Mouse (Mus musculus) frontal cortex, postnatal 14 days (tissue): ENCODE data around the gene Fbh1.
"Not testable (repeated sequence)": the region's sequence is repeated elsewhere in the genome, so short reads cannot be mapped to it uniquely, and the experiment has no call there.

ENCODE experiments used
- DNase-seq, 2 experiments: peaks; one replicate each; pipeline ENCODE4 v3.0.0; 2022; ENCODE audit warnings: low spot score in 2 of 2

Gene Fbh1

DNA sequence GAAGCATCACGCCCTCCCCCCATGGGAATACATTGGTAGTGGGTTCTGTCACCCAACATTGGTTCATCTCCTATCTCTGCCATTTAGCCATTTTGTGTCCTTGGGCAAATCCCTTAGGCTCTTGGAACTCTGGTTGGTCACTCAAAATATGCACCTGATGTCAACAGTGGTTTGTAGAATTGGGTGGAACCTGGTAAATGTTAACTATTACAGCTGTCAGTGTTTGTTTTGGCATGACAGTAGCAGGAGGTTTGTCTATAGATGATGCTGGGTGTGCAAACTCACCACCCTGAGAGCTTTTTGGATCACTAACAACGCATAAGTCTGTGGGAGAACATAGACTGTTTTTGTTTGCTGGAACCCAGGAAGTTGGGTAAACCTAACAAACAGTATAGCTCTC, 58.8 kb downstream of the Fbh1 start:
- no peak for DNase-seq

DNA sequence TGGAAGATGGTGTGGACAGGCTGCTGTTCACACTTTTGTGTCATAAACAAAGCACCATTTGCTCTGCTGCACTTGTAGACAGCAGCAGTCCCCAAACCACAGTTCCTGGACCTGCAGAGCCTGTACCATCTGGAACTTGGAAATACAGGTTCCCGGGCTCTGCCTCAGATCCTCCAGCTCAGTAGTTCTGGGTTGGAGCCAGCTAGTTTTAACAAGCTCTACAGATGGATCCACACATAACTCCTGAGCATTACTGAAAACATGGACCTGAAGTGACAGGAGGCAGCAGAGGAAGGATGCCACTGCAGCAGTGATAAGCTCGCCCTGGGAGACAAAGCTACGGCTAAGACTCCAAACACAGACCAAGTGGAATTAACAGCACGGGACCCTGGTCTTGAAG, 62.8 kb downstream of the Fbh1 start:
- no peak for DNase-seq

DNA sequence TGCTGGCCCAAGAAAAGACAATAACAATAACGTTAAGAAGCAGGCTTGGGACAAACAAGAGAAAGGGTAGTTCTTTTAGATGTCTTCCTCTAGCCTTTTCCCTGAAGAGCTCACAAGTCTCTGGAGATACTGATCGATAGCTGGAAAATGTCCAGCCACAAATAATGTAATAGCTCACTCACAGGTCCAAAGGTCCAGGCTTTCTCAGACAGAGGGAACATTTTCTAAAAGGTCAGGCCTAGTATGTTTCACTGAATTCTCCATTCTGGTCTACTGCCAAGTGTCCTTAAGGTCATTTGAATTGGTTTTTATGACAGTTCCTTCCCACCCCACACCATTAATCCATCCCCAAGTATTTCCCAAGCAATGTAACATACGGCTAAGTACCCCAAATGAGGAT, 64.4 kb downstream of the Fbh1 start:
- no peak for DNase-seq

DNA sequence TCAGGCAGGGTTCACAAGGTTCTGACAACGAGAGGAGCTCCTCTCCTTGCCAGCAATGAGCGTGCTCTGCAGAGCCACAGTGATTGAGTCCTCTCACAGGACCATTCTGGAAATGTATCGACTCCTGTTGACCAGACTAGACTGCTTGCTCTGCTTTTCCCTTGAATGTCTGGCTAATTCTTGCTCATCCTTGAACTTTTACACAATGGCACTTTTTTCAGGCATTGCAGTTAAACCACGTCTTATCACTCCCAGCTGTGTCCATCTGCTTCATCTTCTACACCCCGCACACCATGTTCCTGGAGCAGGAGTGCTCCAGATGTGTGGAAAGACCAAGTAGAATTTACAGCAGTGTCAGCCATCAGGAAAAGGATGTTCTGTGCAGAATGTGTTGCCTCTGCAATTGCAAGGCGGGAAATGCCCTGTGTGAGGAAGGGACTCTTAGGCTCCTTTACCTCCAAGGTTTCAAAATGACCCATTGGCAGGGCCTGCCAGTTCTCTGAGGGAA, 64.8 kb downstream of the Fbh1 start:
- no peak for DNase-seq

DNA sequence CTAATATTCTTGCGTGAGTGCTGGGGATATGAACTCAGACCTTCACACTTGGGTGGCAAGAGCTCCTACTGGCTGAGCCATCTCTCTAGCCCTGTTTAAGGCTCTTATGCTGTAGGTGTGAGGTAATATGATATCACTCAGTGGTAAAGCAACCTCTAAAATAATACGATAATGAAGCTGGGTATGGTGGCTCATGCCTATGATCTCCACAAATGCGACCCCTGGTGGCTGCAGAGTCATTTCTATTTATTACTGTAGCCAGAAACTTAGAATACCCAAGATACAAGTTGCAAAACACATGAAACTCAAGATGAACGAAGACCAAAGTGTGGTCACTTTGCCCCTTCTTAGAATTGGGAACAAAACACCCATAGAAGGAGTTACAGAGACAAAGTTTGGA, 67.3 kb downstream of the Fbh1 start:
- not testable (repeated sequence) for DNase-seq

DNA sequence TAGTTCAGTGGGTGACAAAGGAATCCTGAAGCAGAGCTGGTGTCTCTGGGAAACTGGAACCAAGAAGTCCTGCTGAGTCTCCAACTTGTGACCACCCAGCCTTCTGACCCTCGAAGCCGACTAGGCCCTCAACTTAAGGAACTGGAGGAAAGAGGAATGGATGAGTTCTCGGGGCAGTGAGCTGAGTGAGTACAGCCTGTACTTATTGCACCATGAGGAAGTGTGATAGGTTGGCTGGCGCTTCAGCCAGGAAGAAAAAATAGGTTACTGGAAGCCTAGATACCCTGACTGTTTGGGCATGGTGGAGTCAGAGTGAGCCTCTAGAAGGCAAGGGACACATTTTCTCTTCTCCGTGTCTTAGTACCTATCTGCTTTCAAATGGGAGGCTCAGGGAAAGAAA, 68.8 kb downstream of the Fbh1 start:
- no peak for DNase-seq

DNA sequence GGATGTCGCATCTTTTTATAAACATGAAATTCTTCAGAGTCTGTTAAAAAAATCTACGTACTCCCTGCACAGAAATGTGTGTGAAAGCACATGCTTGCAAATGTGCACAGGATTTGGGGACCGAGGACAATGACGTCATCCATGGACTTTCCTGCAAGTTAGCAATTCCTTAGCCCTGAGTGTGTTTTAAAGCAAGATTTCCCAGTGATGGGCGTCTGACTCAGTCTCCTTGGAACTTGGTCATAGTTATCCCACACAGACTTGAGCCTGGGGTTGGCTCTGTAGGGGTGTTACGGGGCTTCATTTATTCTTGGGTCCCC, 70.7 kb downstream of the Fbh1 start:
- no peak for DNase-seq

DNA sequence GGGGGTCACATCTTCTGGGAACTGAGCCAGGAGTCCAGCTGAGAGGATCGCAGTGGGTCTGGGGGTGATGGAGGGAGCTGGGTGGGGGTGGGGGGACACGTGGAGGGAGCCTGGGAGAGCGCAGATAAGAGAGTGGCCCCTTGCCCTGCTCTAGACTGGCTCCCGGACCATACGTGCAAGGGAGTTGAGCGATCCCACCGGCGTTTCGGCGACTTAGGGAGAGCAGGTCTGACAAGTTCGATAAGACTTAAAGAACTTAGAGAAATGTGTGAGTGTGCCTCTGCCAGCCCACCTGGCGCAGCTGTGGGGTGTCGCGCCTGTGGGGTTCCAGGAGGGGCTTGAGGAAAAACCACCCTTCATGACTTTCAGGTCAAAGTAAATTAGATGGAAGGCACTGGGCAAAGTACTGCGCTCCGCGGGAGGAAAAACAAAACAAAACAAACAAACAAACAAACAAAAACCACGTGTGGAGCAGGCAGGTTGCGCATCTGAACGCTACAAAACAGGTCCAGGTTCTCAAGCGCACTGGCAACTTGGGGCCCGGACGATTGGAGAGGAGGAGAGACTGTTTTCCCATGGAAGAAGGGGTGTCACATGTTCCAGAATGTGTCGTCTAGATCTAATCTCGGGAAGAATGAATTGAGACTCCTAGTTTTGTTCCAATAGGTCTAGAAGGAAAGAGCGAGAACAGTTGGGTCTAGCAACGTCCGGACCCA, 71.2 kb downstream of the Fbh1 start:
- DNase-seq: no peak

DNA sequence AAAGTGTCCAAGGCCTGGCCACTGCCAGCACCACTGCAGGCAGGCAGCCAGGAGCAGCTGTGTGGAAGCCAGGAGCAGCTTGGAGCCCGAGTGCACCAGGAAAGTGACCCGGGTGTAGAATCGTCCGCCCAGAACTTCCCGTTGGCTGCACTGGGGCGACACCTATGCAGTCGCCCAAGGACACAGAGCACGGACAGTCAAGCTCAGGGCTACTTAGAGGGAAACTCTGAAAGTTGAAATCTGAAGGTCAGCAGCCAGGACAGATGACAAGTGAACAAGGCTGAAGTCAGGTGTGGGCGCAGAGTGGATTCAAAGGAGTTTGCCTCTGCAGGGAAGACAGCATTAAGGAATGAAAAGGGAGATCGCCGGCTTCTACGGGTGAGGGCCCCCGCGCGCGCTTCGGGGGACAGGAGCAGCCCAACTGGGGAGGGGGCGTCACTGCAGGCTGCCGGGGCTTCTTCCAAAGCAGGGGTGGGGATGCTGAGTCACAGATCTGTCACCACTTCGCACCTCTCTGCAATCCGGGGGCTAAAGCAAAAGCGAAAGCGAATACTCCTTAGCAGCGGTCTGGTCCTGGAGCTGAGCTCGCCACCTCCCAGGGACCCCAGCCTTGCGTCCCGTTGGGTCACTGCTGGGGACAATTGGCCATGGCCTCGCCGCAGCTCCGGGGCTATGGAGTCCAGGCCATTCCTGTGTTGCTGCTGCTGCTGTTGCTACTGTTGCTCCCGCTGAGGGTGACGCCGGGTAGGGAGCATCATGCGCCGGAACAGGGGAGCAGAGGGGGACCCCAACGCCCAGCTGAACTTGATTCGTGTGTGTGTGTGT, 72.0 kb downstream of the Fbh1 start, which contains the start of gene Il15ra:
Gene Il15ra (plus strand): TSS at position 90 of the 825 bp plus-strand sequence.
- peak; percentile 28 to 31 for DNase-seq

DNA sequence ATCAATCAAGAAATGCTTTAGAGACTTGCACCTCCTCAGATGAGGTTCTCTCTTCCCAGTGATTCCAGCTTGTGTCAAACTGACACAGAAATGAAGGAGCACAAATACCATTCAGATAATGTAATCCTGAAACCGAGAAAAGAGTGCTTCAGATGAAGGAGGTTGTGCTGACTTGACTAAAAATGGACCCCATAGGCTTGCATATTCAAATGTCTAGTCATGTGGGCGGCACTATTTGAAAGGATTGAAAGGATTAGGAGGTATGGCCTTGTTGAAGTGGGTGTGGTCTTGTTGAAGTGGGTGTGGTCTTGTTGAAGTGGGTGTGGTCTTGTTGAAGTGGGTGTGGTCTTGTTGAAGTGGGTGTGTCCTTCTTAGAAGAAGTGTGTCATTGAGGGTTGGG, 77.5 kb downstream of the Fbh1 start:
- no peak for DNase-seq

DNA sequence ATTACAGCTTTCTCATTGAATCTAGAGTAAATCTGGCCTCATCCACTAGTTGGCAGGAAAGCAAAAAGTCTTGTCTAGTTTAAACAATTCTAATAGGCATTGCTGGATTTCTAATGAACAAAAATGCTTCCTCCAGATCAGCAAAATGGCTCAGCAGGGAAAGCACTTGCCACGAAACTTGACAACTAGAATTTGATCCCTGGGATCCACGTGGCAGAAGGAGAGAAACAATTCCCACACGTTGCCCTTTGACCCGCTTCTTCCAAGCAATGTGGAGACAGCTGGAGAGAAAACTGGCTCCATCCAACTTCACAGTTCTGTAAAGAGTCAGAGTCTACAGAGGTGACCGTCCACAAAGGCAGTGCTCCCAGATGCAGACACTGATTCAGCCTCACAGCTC, 78.4 kb downstream of the Fbh1 start:
- no peak for DNase-seq

DNA sequence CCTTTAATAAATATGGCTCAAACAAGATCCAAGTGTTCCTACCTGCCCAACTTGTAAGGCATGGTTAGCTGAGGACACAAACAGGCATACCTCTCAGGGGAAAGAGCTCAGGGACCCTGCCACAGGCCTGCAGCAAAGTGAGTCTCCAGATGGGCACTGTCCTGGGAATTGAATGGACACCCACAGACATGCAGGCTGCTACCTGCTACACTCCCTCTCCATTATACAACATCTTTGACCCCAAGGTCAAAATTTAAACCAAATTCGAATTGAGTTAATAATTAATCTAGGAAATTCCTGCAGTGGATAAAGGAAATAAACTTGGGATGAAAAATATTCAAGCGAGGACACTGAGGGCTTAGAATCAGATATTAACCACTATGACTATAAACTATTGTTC, 81.5 kb downstream of the Fbh1 start:
- no peak for DNase-seq

DNA sequence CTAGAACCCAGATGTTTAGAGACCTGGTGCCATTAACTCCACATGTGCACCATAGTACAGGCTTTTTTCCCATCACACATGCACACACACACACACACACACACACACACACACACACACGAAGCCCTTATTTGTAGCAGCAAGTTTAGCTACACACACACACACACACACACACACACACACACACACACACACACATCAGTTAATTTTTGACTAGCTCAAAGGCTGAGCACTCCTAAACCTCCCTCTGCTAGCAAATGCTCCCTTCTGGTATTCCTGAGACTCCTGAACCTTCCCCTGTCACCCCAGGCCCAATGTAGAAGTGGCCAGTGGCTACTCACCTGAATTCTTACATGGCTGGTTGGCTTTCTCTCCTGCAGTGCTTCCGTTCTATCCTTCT, 83.3 kb downstream of the Fbh1 start:
- no peak for DNase-seq

DNA sequence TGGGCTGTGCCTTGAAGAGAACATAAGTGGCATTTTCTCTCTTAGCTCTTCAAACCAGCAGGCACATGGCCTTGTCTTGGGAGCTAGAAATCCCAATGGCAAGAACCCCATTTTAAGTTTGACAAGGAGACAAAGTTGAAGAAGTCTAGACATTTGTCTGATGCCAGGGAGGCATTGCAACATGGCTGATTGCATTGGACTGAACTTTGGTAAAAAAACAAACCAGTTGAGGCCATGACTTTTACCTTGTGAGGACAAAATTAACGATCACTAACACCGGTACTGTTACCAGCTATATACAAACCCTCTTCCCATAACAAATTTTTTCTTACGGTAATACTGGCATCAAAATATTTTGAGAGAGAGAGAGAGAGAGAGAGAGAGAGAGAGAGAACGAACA, 84.0 kb downstream of the Fbh1 start:
- DNase-seq: no peak
